Mouse (Mus musculus) heart, embryonic 14.5 days (tissue): ENCODE data around the gene Egfem1. TPM values are rescaled to one million over a fixed set of nuclear protein-coding genes. Genes with fewer than 3 reads are reported as not detected.

ENCODE experiments used
- ATAC-seq: fragments of 200-750 bp; cut with Nextera tagmentation; 2 replicates; pipeline ENCODE4 v1.8.0; 2017; ENCODE audit warnings: low read depth, moderate TSS enrichment; ENCODE audit not compliant: insufficient number of reproducible peaks, insufficient read depth, low FRiP score
- H3K27ac ChIP-seq, 2 experiments: fragments of 200-500 bp in 1 of 2; fragments of 300-500 bp in 1 of 2; sonication (generic) in 1 of 2; replicated peaks in 1 of 2; 2 replicates each; pipeline ENCODE4 v1.5.1; 2012 to 2014; ENCODE audit warnings: low read depth in 2 of 2, low read length in 2 of 2, control low read depth in 1 of 2, mild to moderate bottlenecking in 1 of 2, mixed read lengths in 1 of 2; ENCODE audit not compliant: control insufficient read depth in 1 of 2, insufficient read depth in 1 of 2
- H3K27me3 ChIP-seq: fragments of 300-500 bp; sonication (generic); 2 replicates; pipeline ENCODE4 v1.6.1; 2014; ENCODE audit warnings: mild to moderate bottlenecking, low read length, control low read depth; ENCODE audit not compliant: control insufficient read depth, insufficient read depth
- H3K36me3 ChIP-seq: fragments of 300-500 bp; sonication (generic); 2 replicates; pipeline ENCODE4 v1.6.1; 2014; ENCODE audit warnings: mild to moderate bottlenecking, control low read depth, low read length, mixed read lengths; ENCODE audit not compliant: control insufficient read depth, insufficient read depth
- H3K4me1 ChIP-seq, 2 experiments: fragments of 200-500 bp in 1 of 2; fragments of 300-500 bp in 1 of 2; sonication (generic) in 1 of 2; 2 replicates each; pipeline ENCODE4 v1.6.1; 2012 to 2014; ENCODE audit warnings: low read length in 2 of 2, control low read depth in 1 of 2, mixed read lengths in 1 of 2; ENCODE audit not compliant: control insufficient read depth in 2 of 2, insufficient read depth in 2 of 2
- H3K4me2 ChIP-seq: fragments of 300-500 bp; sonication (generic); 2 replicates; pipeline ENCODE4 v1.6.1; 2014; ENCODE audit warnings: mild to moderate bottlenecking, low read length
- H3K4me3 ChIP-seq, 2 experiments: fragments of 200-500 bp in 1 of 2; fragments of 300-500 bp in 1 of 2; sonication (generic) in 1 of 2; 2 replicates each; pipeline ENCODE4 v1.5.1; 2012 to 2014; ENCODE audit warnings: low read length in 2 of 2, mild to moderate bottlenecking in 2 of 2, control low read depth in 1 of 2, low read depth in 1 of 2, moderate library complexity in 1 of 2; ENCODE audit not compliant: control insufficient read depth in 1 of 2, insufficient read depth in 1 of 2
- H3K9ac ChIP-seq: fragments of 300-500 bp; sonication (generic); 2 replicates; pipeline ENCODE4 v1.6.1; 2014; ENCODE audit warnings: mild to moderate bottlenecking, low read length
- H3K9me3 ChIP-seq: fragments of 300-500 bp; sonication (generic); 2 replicates; pipeline ENCODE4 v1.6.1; 2016; ENCODE audit warnings: low read length, control low read depth; ENCODE audit not compliant: control insufficient read depth
- WGBS: fragments of 180-500 bp; shearing (Covaris S2); extraction: QIAGEN DNeasy Blood & Tissue Kit; methylation state at CpG from one replicate; pipeline ENCODE4 v1.1.7; 2014; 5-methylcytosine and 5-hydroxymethylcytosine counted together
- polyA plus RNA-seq: library from polyadenylated mRNA; unstranded; fragments of >200 nt; fragmentation: Nextera tagmentation; extraction: Ambion mirVana; gene quantifications from 2 replicates; pipeline ENCODE4 v1.2.1, GENCODE M21; 2014

Egfem1 gene
- polyA plus RNA-seq, 1 experiment from 2014 or later, result 0.41 TPM

GRCm38 (mm10) chr3:29107134-29107533 lies 25.3 kb downstream of the Egfem1 start:
- no peak overlapping the region for H3K27ac ChIP-seq
- no peak overlapping the region for H3K9ac ChIP-seq
- no peaks in the 10 kb centered on the region for H3K4me1 ChIP-seq
- no peak for ATAC-seq
- H3K4me3 ChIP-seq, result no peak overlapping the region
- H3K27me3 ChIP-seq, result no peaks in the 10 kb centered on the region
- H3K36me3 ChIP-seq, result no peaks in the 10 kb centered on the region
- no peak overlapping the region for H3K4me2 ChIP-seq
- 68% methylated on average over 1 of the region's 1 CpGs for whole genome bisulfite sequencing
- H3K9me3 ChIP-seq, result no peaks in the 10 kb centered on the region

- Histone ChIP-seq H3K4me1 (no peaks in the 10 kb centered on the region), H3K4me3 (no peak overlapping the region), H3K27ac (no peak overlapping the region), H3K27me3 (no peaks in the 10 kb centered on the region), H3K36me3 (no peaks in the 10 kb centered on the region), H3K9ac (no peak overlapping the region), H3K4me2 (no peak overlapping the region), H3K9me3 (no peaks in the 10 kb centered on the region)
- WGBS, result 73% methylated on average over 2 of the region's 2 CpGs
- no peak for ATAC-seq
These were observed 28.5 kb downstream of the Egfem1 start for GRCm38 (mm10) chr3:29110321-29110720.

GRCm38 (mm10) chr3:29114517-29114916 lies 32.7 kb downstream of the Egfem1 start:
- Histone ChIP-seq H3K4me2 (no peak overlapping the region), H3K4me3 (no peak overlapping the region), H3K27me3 (no peaks in the 10 kb centered on the region), H3K4me1 (no peaks in the 10 kb centered on the region), H3K9ac (no peak overlapping the region), H3K9me3 (no peaks in the 10 kb centered on the region), H3K36me3 (no peaks in the 10 kb centered on the region), H3K27ac (no peak overlapping the region)
- ATAC-seq, result no peak
- 72% methylated on average over 3 of the region's 3 CpGs for WGBS

GRCm38 (mm10) chr3:29117379-29117778 lies 35.6 kb downstream of the Egfem1 start:
- no peak for ATAC-seq
- no peak overlapping the region for H3K27ac ChIP-seq
- WGBS, result 53% methylated on average over 1 of the region's 1 CpGs
- no peak overlapping the region for H3K9ac ChIP-seq
- no peak overlapping the region for H3K4me3 ChIP-seq
- H3K9me3 ChIP-seq, result no peaks in the 10 kb centered on the region
- no peaks in the 10 kb centered on the region for H3K4me1 ChIP-seq
- no peaks in the 10 kb centered on the region for H3K27me3 ChIP-seq
- no peaks in the 10 kb centered on the region for H3K36me3 ChIP-seq
- no peak overlapping the region for H3K4me2 ChIP-seq

- 84% methylated on average over 1 of the region's 1 CpGs for WGBS
- Histone ChIP-seq H3K27me3 (no peaks in the 10 kb centered on the region), H3K4me2 (no peak overlapping the region), H3K4me3 (no peak overlapping the region), H3K9ac (no peak overlapping the region), H3K4me1 (no peaks in the 10 kb centered on the region), H3K36me3 (no peaks in the 10 kb centered on the region), H3K27ac (no peak overlapping the region), H3K9me3 (no peaks in the 10 kb centered on the region)
- no peak for ATAC-seq
These were observed 40.7 kb downstream of the Egfem1 start for GRCm38 (mm10) chr3:29122556-29122955.

- no peak for ATAC-seq
- Histone ChIP-seq H3K36me3 (no peaks in the 10 kb centered on the region), H3K27me3 (no peaks in the 10 kb centered on the region), H3K4me2 (no peak overlapping the region), H3K9me3 (no peaks in the 10 kb centered on the region), H3K27ac (no peak overlapping the region), H3K4me3 (no peak overlapping the region), H3K9ac (no peak overlapping the region), H3K4me1 (no peaks in the 10 kb centered on the region; a peak in 1 of 4 replicates)
- WGBS, result 77% methylated on average over 2 of the region's 2 CpGs
These were observed 50.5 kb downstream of the Egfem1 start for GRCm38 (mm10) chr3:29132054-29132931.

GRCm38 (mm10) chr3:29134509-29134908 lies 52.7 kb downstream of the Egfem1 start:
- H3K27ac ChIP-seq, result no peak overlapping the region
- no peaks in the 10 kb centered on the region for H3K27me3 ChIP-seq
- no peaks in the 10 kb centered on the region for H3K9me3 ChIP-seq
- H3K4me3 ChIP-seq, result no peak overlapping the region
- H3K4me1 ChIP-seq, result no peaks in the 10 kb centered on the region; a peak in 1 of 4 replicates
- no peak overlapping the region for H3K9ac ChIP-seq
- no peaks in the 10 kb centered on the region for H3K36me3 ChIP-seq
- ATAC-seq, result no peak
- peak overlapping the region; percentile 23; the same call in 1 of the 2 replicates for H3K4me2 ChIP-seq
- WGBS, result 49% methylated on average over 11 of the region's 11 CpGs
